Mouse (Mus musculus) stomach, postnatal 0 days (tissue): ENCODE data around the gene Rab7b. TPM values are rescaled to one million over a fixed set of nuclear protein-coding genes. Genes with fewer than 3 reads are reported as not detected.

Source experiments
- ATAC-seq: fragments of 200-750 bp; cut with Nextera tagmentation; 2 replicates; pipeline ENCODE4 v1.8.0; 2017; ENCODE audit not compliant: low FRiP score, low TSS enrichment
- DNase-seq: peaks from one replicate; pipeline ENCODE4 v3.0.0-alpha.2; 2016; ENCODE audit warnings: low spot score
- H3K27ac ChIP-seq: fragments of 300-500 bp; sonication (generic); replicated peaks from 2 replicates; pipeline ENCODE4 v1.5.1; 2014; ENCODE audit warnings: mild to moderate bottlenecking, control low read depth
- H3K27me3 ChIP-seq: fragments of 300-500 bp; sonication (generic); 2 replicates; pipeline ENCODE4 v1.6.1; 2014; ENCODE audit warnings: low read length; ENCODE audit not compliant: control insufficient read depth, insufficient read depth
- H3K36me3 ChIP-seq: fragments of 300-500 bp; sonication (generic); 2 replicates; pipeline ENCODE4 v1.6.1; 2014; ENCODE audit warnings: low read length, mixed read lengths; ENCODE audit not compliant: control insufficient read depth, insufficient read depth
- H3K4me1 ChIP-seq: fragments of 300-500 bp; sonication (generic); replicated peaks from 2 replicates; pipeline ENCODE4 v1.6.1; 2014; ENCODE audit warnings: antibody characterized with exemption; ENCODE audit not compliant: control insufficient read depth, insufficient read depth
- H3K4me2 ChIP-seq: fragments of 300-500 bp; sonication (generic); replicated peaks from 2 replicates; pipeline ENCODE4 v1.6.1; 2014; ENCODE audit warnings: low read depth, mild to moderate bottlenecking, control low read depth, moderate library complexity
- H3K4me3 ChIP-seq: fragments of 300-500 bp; sonication (generic); 2 replicates; pipeline ENCODE4 v1.5.1; 2014; ENCODE audit warnings: low read depth, low read length, control low read depth
- H3K9ac ChIP-seq: fragments of 300-500 bp; sonication (generic); 2 replicates; pipeline ENCODE4 v1.6.1; 2014; ENCODE audit warnings: mild to moderate bottlenecking, low read length, control low read depth, mixed read lengths
- H3K9me3 ChIP-seq: fragments of 300-500 bp; sonication (generic); 2 replicates; pipeline ENCODE4 v1.6.1; 2016; ENCODE audit warnings: low read length; ENCODE audit not compliant: control insufficient read depth
- CTCF ChIP-seq: IDR thresholded peaks from 2 replicates; pipeline ENCODE4 v1.5.1; 2016; ENCODE audit warnings: antibody characterized with exemption, low read depth, mild to moderate bottlenecking, moderate library complexity
- EP300 ChIP-seq: optimal IDR thresholded peaks from 2 replicates; pipeline ENCODE3; 2016; ENCODE audit warnings: antibody characterized with exemption
- WGBS: fragments of 180-500 bp; shearing (Covaris S2); extraction: QIAGEN DNeasy Blood & Tissue Kit; methylation state at CpG from one replicate; pipeline ENCODE4 v1.1.7; 2014; 5-methylcytosine and 5-hydroxymethylcytosine counted together
- polyA plus RNA-seq: library from polyadenylated mRNA; unstranded; fragments of >200 nt; fragmentation: Nextera tagmentation; extraction: Ambion mirVana; gene quantifications from 2 replicates; pipeline ENCODE4 v1.2.1, GENCODE M21; 2015

Rab7b gene
- 13.5 and 14.4 TPM in 2 replicates for polyA plus RNA-seq

DNA sequence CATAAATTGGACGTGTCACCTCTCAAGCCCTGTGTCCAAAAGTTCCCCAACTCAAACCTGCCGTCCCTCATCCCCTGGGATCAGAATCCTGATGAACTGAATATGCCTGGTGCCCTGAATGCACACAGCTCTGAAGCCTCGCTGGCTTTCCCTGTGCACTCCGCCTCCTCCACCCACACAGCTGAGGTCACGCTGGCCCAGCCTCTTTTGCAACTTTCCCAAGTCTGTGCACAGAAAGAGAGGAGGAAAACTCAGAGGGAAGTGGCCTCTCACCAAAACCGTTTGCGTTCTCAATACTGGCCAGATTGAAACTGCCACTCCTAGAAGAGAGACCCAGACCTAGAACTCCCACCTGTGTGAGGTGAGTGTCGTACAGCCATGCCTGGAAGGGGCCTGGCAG is at the start of gene Rab7b:
TSS of gene Rab7b (plus strand) at position 221 of the 400 bp plus-strand sequence.
- no peaks in the 10 kb centered on the region for H3K27me3 ChIP-seq
- H3K9ac ChIP-seq = peak within 1 kb of the TSS; percentile 52
- ATAC-seq (peak; percentile 73; the same call in 1 of the 2 replicates), DNase-seq (peak; percentile 60)
- peak within 1 kb of the TSS; percentile 70 for H3K27ac ChIP-seq
- H3K9me3 ChIP-seq = no peaks in the 10 kb centered on the region
- peak within 1 kb of the TSS; percentile 46 for H3K4me2 ChIP-seq
- peaks cover 3% of the 10 kb centered on the region; the same call in 1 of the 2 replicates for H3K4me1 ChIP-seq
- 40% methylated on average over 8 of the region's 8 CpGs for WGBS
- H3K36me3 ChIP-seq = no peaks in the 10 kb centered on the region
- H3K4me3 ChIP-seq = peak within 1 kb of the TSS; percentile 31
- no peak for TF ChIP-seq CTCF
- TF ChIP-seq EP300 = no peak

DNA sequence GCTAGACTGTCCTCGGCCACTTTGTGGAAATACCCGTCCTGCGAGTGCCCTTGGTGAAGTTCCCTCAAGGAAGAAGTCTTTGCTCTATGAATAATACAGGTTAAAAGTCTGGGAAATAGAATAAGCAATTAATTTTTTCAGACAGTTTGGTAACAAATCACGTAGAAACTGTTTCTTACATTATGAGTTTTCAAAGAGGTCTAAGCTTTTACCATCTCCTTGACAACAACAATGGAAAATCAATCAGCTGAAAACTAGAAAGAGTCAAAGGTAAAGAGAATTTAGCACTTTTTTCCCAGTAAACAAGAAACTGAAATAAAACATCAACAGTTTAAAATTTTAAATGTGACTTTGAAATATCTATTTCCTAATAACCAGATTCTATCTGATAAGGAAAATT is 48.4 kb upstream of the Rab7b start:
- Histone ChIP-seq H3K9me3 (no peaks in the 10 kb centered on the region), H3K4me2 (no peak overlapping the region), H3K9ac (no peak overlapping the region), H3K4me3 (no peak overlapping the region), H3K36me3 (no peaks in the 10 kb centered on the region), H3K4me1 (no peaks in the 10 kb centered on the region), H3K27me3 (no peaks in the 10 kb centered on the region), H3K27ac (no peak overlapping the region)
- no peak for ATAC-seq
- WGBS = 63% methylated on average over 4 of the region's 4 CpGs
- no peak for TF ChIP-seq CTCF
- no peak for TF ChIP-seq EP300
- no peak for DNase-seq

DNA sequence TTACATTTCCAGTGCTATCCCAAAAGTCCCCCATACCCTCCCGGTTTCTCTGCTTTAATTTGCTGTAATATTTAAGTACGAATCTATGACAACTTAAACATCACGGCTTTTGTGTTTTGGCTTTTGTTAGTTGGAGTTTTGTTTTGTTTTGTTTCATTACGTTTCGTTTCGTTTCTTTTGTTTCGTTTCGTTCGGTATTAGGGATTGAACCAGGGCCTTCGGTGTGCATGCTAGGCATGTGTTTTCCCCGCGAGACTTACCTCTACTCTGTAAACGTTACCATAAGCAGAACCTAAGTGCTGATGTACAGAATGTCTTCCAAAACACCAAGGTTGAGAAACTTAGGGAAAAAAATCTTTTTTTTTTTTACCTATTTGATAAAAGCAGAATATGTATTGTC is 46.9 kb upstream of the Rab7b start:
- no peak overlapping the region for H3K4me3 ChIP-seq
- no peak overlapping the region for H3K27ac ChIP-seq
- no peaks in the 10 kb centered on the region for H3K4me1 ChIP-seq
- no peak for TF ChIP-seq EP300
- no peak for TF ChIP-seq CTCF
- WGBS = 90% methylated on average over 13 of the region's 13 CpGs
- H3K4me2 ChIP-seq = no peak overlapping the region
- no peaks in the 10 kb centered on the region for H3K27me3 ChIP-seq
- H3K36me3 ChIP-seq = no peaks in the 10 kb centered on the region
- ATAC-seq (no peak), DNase-seq (no peak)
- no peaks in the 10 kb centered on the region for H3K9me3 ChIP-seq
- no peak overlapping the region for H3K9ac ChIP-seq

DNA sequence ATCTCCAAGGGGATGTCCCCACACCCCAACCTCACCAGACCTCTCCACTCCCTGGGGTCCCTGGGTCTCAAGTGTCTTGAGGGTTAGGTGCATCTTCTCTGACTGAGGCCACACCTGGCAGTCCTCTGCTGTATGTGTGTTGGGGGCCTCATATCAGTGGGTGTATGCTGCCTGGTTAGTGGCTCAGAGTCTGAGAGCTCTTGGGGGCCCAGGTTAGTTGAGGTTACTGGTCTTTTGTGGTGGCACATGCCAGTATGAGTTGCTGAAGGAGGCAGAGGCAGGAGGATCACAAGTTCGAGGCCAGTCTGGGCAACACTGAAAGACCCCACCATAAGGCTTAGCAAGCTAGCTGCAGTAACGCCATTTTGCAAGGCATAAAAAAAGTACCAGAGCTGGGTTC is 46.2 kb upstream of the Rab7b start:
- H3K27me3 ChIP-seq = no peaks in the 10 kb centered on the region
- DNase-seq (no peak), ATAC-seq (no peak)
- H3K9ac ChIP-seq = no peak overlapping the region
- no peak overlapping the region for H3K27ac ChIP-seq
- H3K9me3 ChIP-seq = no peaks in the 10 kb centered on the region
- H3K4me2 ChIP-seq = no peak overlapping the region
- 88% methylated on average over 2 of the region's 2 CpGs for WGBS
- TF ChIP-seq EP300 (no peak), CTCF (no peak)
- H3K36me3 ChIP-seq = no peaks in the 10 kb centered on the region
- no peaks in the 10 kb centered on the region for H3K4me1 ChIP-seq
- H3K4me3 ChIP-seq = no peak overlapping the region

DNA sequence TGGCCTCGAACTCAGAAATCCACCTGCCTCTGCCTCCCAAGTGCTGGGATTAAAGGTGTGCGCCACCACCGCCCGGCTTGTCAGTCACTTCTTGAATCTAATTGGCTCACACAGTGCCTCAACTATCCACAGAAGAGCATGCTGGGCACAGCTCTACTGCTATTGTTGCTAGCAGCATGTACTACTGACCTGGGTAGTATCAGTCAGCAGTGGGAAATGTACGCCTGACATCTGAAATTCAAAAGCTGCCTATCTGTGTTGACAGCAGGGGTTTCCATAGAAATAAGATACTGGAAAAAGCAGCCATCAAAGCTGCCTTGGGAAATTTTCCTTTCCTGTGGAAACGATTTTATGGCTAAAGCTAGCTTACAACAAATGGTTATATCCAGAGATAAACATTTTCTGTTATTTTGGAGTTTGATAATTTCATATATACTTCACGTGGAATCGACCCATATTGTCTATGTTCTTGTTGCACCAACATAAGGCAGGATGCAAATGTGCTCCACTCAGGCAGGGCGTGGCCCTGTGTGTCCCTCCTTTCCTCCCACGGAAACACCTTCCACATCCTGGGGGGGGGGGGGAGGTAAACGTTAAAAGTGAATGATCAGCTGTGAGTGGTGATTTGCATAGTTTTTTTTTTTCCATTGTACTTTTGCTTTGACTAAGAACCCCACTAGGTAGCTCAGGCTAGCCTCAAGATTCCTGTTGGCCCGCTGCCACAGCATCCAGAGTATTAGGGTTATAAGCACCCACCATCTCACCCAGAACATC is 35.6 kb upstream of the Rab7b start:
- Histone ChIP-seq H3K9me3 (no peaks in the 10 kb centered on the region), H3K9ac (no peak overlapping the region), H3K27me3 (no peaks in the 10 kb centered on the region), H3K36me3 (no peaks in the 10 kb centered on the region), H3K27ac (no peak overlapping the region), H3K4me1 (no peaks in the 10 kb centered on the region), H3K4me3 (no peak overlapping the region), H3K4me2 (no peak overlapping the region)
- ATAC-seq = no peak
- DNase-seq = peak; percentile 9
- no peak for TF ChIP-seq CTCF
- no peak for TF ChIP-seq EP300
- WGBS = 63% methylated on average over 11 of the region's 12 CpGs

DNA sequence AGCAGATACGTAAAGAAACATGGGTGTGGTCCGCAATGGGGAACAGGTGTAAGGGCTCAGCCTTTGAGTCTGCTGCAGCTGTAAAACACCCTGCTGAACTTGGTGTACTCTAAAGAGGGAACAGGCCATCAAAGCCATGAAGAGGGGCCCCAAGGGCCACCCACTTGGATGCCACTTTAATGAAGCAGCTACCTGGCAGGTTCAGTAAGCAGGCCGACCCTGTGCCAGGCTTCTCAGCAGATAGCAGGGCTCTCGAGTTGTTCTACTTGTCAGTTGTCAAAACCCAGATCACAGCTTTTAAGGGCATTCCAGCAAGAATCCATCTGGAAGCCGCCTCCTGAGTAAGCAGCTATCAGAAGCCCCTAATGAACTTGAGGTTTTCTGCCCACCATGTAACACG is 32.9 kb upstream of the Rab7b start:
- H3K9me3 ChIP-seq = no peaks in the 10 kb centered on the region
- TF ChIP-seq CTCF (no peak), EP300 (no peak)
- H3K4me1 ChIP-seq = no peaks in the 10 kb centered on the region
- no peak overlapping the region for H3K27ac ChIP-seq
- ATAC-seq = no peak
- 60% methylated on average over 6 of the region's 6 CpGs for WGBS
- no peak overlapping the region for H3K9ac ChIP-seq
- no peak overlapping the region for H3K4me3 ChIP-seq
- DNase-seq = peak; percentile 13
- no peak overlapping the region for H3K4me2 ChIP-seq
- no peaks in the 10 kb centered on the region for H3K27me3 ChIP-seq
- no peaks in the 10 kb centered on the region for H3K36me3 ChIP-seq
